Mouse (Mus musculus) urinary bladder, postnatal 14 days (tissue): ENCODE measurements around the gene Gm20920.
"Not testable (repeated sequence)": the region's sequence is repeated elsewhere in the genome, so short reads cannot be mapped to it uniquely, and the experiment has no call there.

Experiments used
- DNase-seq: peaks from one replicate; pipeline ENCODE4 v3.0.0; 2021; ENCODE audit warnings: low spot score

Gm20920 gene

DNA sequence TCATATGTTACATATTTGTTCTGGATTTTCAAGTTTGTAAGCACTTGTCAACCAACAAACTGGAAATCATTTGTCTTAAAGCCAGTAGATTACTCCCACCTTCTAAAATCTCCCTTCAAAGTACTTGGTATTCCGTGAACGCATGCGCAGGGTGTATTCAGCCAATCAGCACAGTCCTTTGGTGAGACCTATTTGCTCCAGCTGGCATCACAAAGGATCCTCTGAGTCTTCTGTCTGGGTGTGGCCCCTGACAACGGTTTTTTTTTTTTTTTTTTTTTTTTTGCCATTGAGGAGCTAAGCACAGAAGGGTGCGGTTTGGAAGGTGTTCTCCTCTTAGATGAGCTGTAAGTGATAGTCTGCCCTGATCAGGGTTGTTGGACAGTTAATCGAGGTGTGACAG lies at the start of gene Gm20920:
Gm20920 (plus strand) TSS at position 301 of the 400 bp plus-strand sequence.
- DNase-seq: not testable (repeated sequence)
